Mouse (Mus musculus) large intestine, adult 2 months (tissue): Measurements from ENCODE around the gene Anks3. TPM values are rescaled to one million over a fixed set of nuclear protein-coding genes. Genes with fewer than 3 reads are reported as not detected.

Source experiments
- DNase-seq: peaks from one replicate; pipeline ENCODE4 v3.0.0-alpha.2; 2012; ENCODE audit warnings: low read depth, low spot score
- WGBS: fragments of 180-500 bp; shearing (Covaris S2); methylation state at CpG from one replicate; pipeline ENCODE4 v1.1.7; 2018; 5-methylcytosine and 5-hydroxymethylcytosine counted together
- polyA plus RNA-seq: library from polyadenylated mRNA; depleted of rRNA; stranded (reverse); fragments of >200 nt; gene quantifications from 2 replicates; pipeline ENCODE4 v1.2.3, GENCODE M21; 2012; rRNA removed

Gene Anks3
- polyA plus RNA-seq, 1 experiment = 25.2 TPM

GRCm38 (mm10) chr16:4904878-4905277, 59.1 kb downstream of the Anks3 start:
- DNase-seq = no peak
- WGBS = 56% methylated on average over 3 of the region's 3 CpGs

- no peak for DNase-seq
- 39% methylated on average over 6 of the region's 6 CpGs for WGBS
Observed at GRCm38 (mm10) chr16:4903491-4904102, 60.4 kb downstream of the Anks3 start.

- WGBS = 87% methylated on average over 2 of the region's 2 CpGs
- no peak for DNase-seq
Observed at GRCm38 (mm10) chr16:4902390-4902789, 61.6 kb downstream of the Anks3 start.

- 78% methylated on average over 7 of the region's 7 CpGs for WGBS
- no peak for DNase-seq
Observed at GRCm38 (mm10) chr16:4901167-4901566, 62.8 kb downstream of the Anks3 start.

- 78% methylated on average over 2 of the region's 2 CpGs for WGBS
- DNase-seq = no peak
Observed at GRCm38 (mm10) chr16:4899711-4900110, 64.3 kb downstream of the Anks3 start.

- no peak for DNase-seq
Observed at GRCm38 (mm10) chr16:4898881-4899280, 65.1 kb downstream of the Anks3 start.

GRCm38 (mm10) chr16:4897146-4897730, 66.8 kb downstream of the Anks3 start:
- whole genome bisulfite sequencing = 84% methylated on average over 7 of the region's 7 CpGs
- DNase-seq = no peak

More at GRCm38 (mm10) chr16:4898881-4899280, 65.1 kb downstream of the Anks3 start:
- 82% methylated on average over 6 of the region's 6 CpGs for WGBS

GRCm38 (mm10) chr16:4896249-4897027, 67.6 kb downstream of the Anks3 start:
- DNase-seq = no peak
- 65% methylated on average over 5 of the region's 5 CpGs for WGBS

GRCm38 (mm10) chr16:4894201-4894908, 69.7 kb downstream of the Anks3 start:
- no peak for DNase-seq
- WGBS = 83% methylated on average over 7 of the region's 7 CpGs

GRCm38 (mm10) chr16:4892171-4892570, 71.8 kb downstream of the Anks3 start:
- no peak for DNase-seq
- WGBS = 79% methylated on average over 6 of the region's 6 CpGs

Other genes with a start within 250 kb of the Anks3 start
- gene Nmral1, start 244.8 kb downstream of the Anks3 start, polyA plus RNA-seq = 8.0 and 12.7 TPM in 2 replicates
- gene Hmox2, start 237.8 kb downstream of the Anks3 start, polyA plus RNA-seq = 27.8 and 34.5 TPM in 2 replicates
- 29.6 and 56.2 TPM in 2 replicates for gene Cdip1, start 173.9 kb downstream of the Anks3 start, polyA plus RNA-seq
- not detected in 2 replicates for gene 4930562C15Rik, start 128.8 kb downstream of the Anks3 start, polyA plus RNA-seq
- gene Ubald1, start 83.9 kb downstream of the Anks3 start, polyA plus RNA-seq = 25.5 and 26.1 TPM in 2 replicates
- 102 and 116 TPM in 2 replicates for gene Mgrn1, start 78.0 kb downstream of the Anks3 start, polyA plus RNA-seq
- 55.7 and 56.2 TPM in 2 replicates for gene Nudt16l1, start 25.4 kb downstream of the Anks3 start, polyA plus RNA-seq
- gene Sept12, start 33.6 kb upstream of the Anks3 start, polyA plus RNA-seq = 0.11 and 0.44 TPM in 2 replicates
- gene Smim22, start 43.1 kb upstream of the Anks3 start, polyA plus RNA-seq = 436 and 466 TPM in 2 replicates
- 46.1 and 51.6 TPM in 2 replicates for gene Rogdi, start 49.3 kb upstream of the Anks3 start, polyA plus RNA-seq
- gene Glyr1, start 85.7 kb upstream of the Anks3 start, polyA plus RNA-seq = 52.5 and 65.5 TPM in 2 replicates
- 22.4 and 31.1 TPM in 2 replicates for gene Ubn1, start 85.9 kb upstream of the Anks3 start, polyA plus RNA-seq
- 0.81 and 0.86 TPM in 2 replicates for gene Ppl, start 168.2 kb upstream of the Anks3 start, polyA plus RNA-seq
- 0.01 TPM in 1 of 2 replicates, not detected in the other for gene Sec14l5, start 182.9 kb upstream of the Anks3 start, polyA plus RNA-seq
- gene Nagpa, start 239.8 kb upstream of the Anks3 start, polyA plus RNA-seq = 31.4 and 36.4 TPM in 2 replicates